Mouse (Mus musculus): ENCODE measurements around the gene Adck1.

DNA sequence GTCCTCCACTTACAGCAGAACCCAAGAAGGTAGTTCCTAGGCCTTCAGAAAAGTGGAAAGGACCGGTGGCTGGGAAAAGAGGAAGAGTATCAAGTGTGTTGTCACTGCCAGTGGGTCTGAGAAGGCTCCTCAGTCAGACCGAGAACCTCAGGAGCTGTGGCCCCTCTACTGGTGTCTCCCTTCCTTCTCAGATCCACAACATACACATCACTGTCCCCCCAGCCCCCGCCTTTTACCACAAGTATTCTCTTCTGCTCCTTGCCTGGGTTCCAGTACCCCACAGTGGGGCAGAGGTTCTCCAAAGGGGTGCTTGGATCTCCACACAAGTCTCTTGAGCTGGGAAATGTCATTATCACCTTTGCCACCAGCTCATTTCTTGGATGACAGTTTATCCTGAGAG is 115.5 kb downstream of the Adck1 start:
- TF ChIP-seq POLR2A (IDR thresholded peaks at IDR 0.05; ENCODE audit: borderline replicate concordance, low read depth, low read length) (no peak), CTCF (IDR thresholded peaks at IDR 0.05; ENCODE audit: low read depth, low read length) (no peak)

Data from bone marrow macrophage, adult 2 months (primary cell).